Mouse (Mus musculus) splenic B cell, adult 2 months (primary cell): ENCODE data around the gene Gas7.

Experiments used
- DNase-seq: peaks from one replicate; pipeline ENCODE4 v3.0.0-alpha.2; 2011; ENCODE audit warnings: low read depth, low spot score
- H3K27me3 ChIP-seq: 2 replicates; pipeline ENCODE4 v1.6.1; 2012; ENCODE audit warnings: mild to moderate bottlenecking, low read length, moderate library complexity, mixed read lengths; ENCODE audit not compliant: control insufficient read depth, poor library complexity, insufficient read depth, severe bottlenecking
- H3K36me3 ChIP-seq: 2 replicates; pipeline ENCODE4 v1.6.1; 2012; ENCODE audit warnings: mild to moderate bottlenecking, low read length, moderate library complexity, mixed read lengths; ENCODE audit not compliant: control insufficient read depth, poor library complexity, insufficient read depth, severe bottlenecking

Gas7 gene

DNA sequence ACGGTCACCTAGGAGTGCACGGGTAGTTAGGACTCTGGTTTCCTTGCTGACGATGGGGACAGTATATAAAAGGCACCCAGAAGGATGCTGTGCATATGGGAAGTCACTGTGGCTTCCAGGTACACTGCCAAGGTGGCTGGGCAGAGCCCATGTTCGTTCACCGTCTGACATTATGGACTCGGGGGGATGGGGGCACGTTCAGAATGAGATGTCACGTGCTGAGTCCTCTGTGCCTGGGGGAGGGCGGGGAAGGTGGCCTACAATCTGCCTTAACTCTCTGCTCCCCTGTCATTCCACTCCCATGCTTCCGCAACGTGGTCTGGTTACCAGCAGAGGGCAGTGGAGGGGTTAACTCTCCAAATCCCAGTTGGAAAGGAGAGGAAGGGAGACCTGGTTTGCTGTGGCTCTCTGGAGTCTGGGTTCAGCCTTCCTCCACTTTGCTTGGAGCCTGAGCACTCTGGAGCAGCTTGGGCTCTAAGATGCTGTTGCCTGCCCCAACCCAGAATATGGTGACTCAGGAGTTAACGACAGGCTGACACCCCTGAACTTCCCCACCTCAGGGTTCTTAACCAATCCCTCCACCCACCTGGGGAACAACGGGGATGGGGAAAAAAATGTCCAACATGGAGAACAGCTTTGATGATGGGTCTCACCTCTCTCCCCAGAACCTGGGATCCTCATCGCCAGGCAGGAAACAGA, 197.1 kb downstream of the Gas7 start:
- no peak for DNase-seq
- Histone ChIP-seq H3K27me3 (no peaks in the 10 kb centered on the region), H3K36me3 (no peaks in the 10 kb centered on the region)

DNA sequence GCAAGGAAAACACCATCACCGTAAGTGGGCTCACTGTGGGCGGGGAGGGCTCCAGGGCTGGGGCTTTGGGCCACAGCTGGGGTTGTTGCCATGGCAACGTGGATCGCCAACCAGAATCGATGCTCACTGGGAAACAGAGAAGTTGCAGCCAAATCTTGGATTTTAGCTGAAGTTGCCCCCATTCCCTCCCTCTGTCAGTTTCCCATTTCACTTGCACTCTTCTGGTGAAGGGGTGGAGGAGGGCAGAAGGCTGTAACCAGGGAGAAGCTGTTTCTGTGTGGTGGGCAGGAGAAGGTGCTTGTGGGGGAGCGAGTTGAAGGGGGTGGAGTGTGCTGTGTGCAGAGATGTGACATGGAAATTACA, 197.6 kb downstream of the Gas7 start:
- no peaks in the 10 kb centered on the region for H3K27me3 ChIP-seq
- H3K36me3 ChIP-seq = no peaks in the 10 kb centered on the region
- no peak for DNase-seq

DNA sequence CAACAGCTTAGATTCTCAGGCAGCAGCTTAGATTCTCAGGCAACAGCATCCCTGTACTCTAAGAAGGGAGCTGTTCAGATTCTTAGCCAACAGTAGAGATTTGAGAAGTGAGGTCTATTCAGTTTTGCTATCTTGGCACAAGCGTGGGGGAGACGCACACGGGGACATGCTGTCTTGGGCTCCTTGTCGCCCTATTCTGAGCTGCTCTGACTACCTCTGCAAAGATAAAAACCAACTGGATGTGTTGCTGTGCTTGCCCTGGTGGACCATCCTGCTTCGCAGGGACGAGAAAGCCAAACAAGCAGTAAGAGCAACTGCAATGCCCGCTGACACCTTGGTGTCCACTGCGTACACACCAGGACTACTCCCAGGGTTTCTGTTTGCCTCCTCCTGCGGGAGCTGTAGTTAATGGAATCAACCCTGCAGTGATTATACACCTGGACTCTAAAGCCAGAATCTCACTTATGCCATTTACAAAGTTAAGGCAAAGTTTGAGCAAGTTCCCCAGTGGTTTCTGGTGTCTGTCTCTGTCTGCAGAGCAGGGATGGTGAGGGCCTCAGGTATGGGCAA, 198.4 kb downstream of the Gas7 start:
- H3K27me3 ChIP-seq = no peaks in the 10 kb centered on the region
- no peaks in the 10 kb centered on the region for H3K36me3 ChIP-seq
- no peak for DNase-seq

DNA sequence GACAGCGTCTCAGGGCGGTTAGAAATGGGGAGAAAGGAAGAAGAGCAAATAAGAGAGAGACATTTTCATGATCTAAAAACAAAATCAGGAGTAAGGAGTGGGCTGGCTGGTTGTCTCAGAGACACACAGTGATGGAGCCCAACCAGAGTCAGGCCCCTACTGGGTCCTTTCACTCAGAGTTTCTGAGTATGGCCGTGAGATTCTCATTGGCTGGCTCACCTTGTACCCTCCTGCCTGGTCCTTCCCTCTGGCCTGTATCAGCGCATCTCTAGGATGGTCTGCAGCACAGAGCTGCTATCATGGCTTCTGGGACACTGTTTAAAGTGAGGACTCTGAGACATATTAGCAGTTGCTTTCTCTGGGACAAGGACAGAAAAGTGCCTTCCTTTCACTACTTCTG, 199.3 kb downstream of the Gas7 start:
- no peak for DNase-seq
- H3K27me3 ChIP-seq = no peaks in the 10 kb centered on the region
- H3K36me3 ChIP-seq = no peaks in the 10 kb centered on the region

DNA sequence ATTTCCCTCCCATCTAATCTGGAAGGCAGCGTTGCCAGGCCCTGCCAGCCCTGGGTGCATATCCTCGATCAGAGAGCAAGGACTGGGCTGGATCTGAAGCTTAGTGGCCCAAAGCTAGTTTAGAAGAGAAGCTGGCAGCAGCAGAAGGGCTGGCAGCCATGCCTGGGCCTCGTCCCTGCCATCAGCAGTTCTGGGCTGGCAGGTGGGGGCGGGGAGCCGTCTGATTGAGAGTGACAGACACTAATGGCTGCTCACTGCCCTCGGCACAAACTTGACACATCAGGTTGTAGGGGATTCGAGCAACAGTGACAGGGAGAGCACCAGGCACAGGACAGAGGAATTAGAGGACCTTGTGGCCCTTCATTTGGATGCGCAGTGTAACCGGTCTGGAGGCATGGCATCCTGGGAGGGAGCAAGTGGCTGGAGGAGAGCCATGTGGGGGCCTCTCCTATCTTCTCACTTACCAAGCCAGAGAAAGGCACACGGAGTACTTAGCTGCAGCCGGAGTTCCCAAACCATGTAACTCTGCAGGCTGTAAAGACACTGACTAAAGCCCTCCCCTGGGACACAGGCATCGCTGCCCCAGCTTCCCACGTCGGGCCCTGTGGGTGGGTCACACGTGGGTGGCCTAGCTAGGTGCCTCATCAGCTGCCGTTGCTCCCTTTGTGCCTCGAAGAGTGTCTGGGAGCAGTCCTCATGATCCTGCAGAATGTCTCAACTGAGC, 200.2 kb downstream of the Gas7 start:
- peak; percentile 20 for DNase-seq
- no peaks in the 10 kb centered on the region for H3K27me3 ChIP-seq
- H3K36me3 ChIP-seq = no peaks in the 10 kb centered on the region

DNA sequence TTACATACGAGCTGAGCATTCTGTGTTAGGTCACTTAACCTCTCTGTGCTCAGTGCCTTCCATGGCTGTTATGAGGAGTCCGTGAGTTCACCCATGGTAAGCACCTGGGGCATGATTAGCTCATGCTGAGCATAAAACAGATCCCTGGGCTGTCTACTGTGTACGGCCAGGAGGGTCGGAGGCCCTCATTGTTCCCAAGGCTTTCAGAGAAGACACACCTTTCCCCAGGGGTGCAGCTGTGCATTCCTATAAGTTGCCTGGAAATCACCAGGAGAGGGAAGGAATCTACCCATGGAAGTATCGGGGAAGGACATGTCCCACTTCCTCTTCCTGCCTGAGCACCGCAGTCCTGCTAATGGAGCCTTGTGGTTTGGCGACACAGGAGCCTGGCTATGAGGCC, 201.1 kb downstream of the Gas7 start:
- Histone ChIP-seq H3K36me3 (no peaks in the 10 kb centered on the region), H3K27me3 (no peaks in the 10 kb centered on the region)
- DNase-seq = no peak

DNA sequence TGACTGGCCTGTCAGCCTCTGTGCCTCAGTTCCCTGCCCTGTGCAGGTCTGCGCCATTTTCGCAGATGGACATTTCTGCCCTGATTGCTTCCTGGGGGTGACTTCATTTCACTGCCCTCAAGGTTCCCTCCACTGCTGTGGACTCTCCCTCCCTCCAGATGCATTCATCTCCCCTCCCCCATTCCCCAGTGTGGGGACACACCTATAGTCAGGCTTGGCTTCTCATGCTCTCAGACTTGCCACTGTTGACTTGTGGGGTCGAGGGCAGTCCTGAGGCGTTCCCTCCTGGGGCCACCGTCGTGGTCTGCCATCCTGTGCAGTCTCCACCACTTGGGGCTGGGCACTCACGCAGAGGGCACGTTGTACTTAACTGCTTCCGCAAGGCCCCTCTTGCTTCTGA, 201.6 kb downstream of the Gas7 start:
- no peak for DNase-seq

DNA sequence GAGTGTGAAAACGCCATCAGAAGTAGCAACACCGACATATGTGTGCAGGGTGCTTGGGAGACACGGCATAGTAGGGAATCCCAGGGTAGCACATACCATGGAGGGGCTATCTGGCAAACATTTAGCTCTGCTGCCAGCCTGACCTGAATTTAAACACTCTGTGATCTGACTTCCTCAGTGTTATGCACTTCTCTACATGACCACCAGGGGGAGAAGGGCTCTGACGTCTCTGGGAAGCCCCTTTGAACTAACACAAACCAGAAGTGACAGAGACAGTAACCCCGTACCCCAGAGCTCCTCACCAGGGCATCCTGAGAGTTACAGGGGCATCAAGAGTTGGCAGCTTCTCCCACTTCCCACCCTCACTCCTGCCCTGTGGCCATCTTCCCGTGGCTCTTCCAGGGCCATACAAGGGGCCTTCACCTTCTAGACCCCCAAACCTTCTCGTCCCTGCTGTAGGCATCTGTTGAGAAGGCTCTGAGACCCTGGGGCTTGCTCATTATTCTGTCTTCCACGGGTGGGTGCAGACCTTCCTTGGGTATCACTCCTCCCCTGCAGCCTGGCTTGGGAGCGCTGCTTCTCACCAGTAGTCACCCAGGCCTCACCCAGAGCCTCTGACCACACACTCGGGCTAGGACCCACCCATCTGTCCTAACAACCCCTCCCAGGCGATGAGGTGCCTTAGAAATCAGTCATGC, 202.6 kb downstream of the Gas7 start:
- DNase-seq = peak; percentile 81
- no peaks in the 10 kb centered on the region for H3K27me3 ChIP-seq
- H3K36me3 ChIP-seq = no peaks in the 10 kb centered on the region

More for the DNA sequence above, 201.6 kb downstream of the Gas7 start:
- no peaks in the 10 kb centered on the region for H3K36me3 ChIP-seq
- no peaks in the 10 kb centered on the region for H3K27me3 ChIP-seq

DNA sequence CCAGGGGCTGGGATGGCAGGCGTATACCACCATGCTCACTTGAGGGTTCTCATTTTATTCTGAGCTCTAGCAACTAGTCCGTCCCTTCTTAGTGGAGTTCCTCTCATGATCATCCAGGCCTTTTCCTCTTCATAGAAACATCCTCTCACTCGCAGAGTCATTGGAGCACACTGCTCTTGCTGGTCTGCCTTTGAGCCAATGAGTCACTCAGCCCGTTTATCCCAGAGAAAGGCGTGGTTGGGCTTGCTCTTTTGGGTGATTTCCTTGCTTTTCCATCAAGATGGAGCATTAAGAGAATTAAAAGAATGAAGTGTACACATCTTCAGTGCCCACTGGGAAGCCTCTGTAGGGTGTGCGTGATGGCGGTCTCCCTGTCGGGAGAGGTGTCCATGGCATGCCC, 206.2 kb downstream of the Gas7 start:
- no peaks in the 10 kb centered on the region for H3K36me3 ChIP-seq
- DNase-seq = no peak
- H3K27me3 ChIP-seq = no peaks in the 10 kb centered on the region

DNA sequence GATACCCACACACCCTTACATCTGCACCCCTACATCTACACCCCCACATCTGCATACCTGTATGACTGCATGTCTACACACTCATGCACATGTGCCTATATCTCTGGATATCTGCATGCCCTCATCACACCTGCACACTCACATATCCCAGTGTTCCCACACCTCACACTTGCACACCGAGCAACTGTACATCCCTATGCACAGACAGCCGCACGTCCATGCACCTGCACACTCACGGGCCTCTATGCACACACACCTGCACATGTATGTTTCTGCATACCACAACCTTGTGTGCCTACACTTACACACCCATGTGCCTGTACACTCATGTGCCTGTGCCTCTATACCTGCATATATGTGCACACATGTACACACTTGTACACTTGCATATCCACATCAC, 208.2 kb downstream of the Gas7 start:
- DNase-seq = no peak
- Histone ChIP-seq H3K36me3 (no peaks in the 10 kb centered on the region), H3K27me3 (no peaks in the 10 kb centered on the region)

DNA sequence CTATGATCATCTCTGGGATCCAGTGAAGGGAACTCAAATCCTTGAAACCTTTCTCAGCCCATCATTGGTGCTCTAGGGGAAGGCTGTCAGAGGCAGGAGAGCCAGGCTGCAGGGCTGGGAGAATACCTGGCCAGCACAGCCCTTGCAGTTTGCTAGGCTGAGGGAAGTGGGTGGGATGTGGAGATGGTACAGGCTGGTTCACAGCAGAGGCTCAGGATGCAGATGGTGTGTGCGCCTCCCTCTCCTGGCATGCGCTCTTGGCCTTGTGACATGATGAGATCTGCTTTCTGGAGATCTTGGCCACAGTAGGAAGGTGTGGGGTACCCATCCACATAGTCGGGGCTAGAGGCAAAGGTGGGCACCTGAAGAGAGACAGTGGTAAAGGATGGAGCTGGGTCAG, 209.0 kb downstream of the Gas7 start:
- no peaks in the 10 kb centered on the region for H3K27me3 ChIP-seq
- no peak for DNase-seq
- H3K36me3 ChIP-seq = no peaks in the 10 kb centered on the region

DNA sequence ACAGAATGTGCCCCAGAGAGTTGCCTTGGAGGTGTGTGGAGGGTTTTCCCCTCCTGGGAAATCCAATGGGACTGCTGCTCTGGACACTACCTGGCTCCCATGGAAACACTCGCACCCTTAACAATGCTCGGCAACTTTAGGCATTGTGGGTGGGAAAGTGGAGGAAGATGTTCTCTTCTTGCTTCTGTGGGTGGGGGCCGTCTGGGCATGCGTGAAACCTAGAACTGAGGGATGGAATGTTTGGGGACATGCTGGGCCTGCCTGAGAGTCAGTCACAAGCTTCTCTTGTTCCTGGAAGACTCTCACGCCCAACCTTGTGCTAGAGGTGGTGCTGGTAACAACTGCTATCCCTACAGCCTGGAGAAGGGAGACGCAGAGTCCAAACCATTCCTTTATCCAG, 209.7 kb downstream of the Gas7 start:
- H3K27me3 ChIP-seq = no peaks in the 10 kb centered on the region

DNA sequence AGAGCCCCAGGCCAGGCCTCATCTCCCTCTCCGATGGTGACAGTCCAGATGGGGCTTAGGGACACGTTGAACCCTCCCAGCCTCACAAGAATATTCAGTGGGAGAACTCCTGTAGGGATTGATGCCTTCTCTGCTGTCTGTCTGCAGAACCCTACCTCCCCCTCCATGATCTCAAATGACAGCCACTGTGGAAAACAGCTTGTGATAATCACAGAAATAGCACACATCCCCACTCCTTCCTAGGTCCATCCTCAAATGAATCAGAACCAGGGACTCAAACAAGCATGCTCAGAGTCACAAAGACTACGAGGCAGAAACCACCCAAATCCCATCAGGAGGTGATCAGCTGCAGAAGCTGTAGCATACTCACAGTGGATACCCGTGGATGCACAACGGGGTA, 210.9 kb downstream of the Gas7 start:
- no peak for DNase-seq
- H3K36me3 ChIP-seq = no peaks in the 10 kb centered on the region
- H3K27me3 ChIP-seq = no peaks in the 10 kb centered on the region

More for the DNA sequence above, 209.7 kb downstream of the Gas7 start:
- DNase-seq = no peak
- no peaks in the 10 kb centered on the region for H3K36me3 ChIP-seq

DNA sequence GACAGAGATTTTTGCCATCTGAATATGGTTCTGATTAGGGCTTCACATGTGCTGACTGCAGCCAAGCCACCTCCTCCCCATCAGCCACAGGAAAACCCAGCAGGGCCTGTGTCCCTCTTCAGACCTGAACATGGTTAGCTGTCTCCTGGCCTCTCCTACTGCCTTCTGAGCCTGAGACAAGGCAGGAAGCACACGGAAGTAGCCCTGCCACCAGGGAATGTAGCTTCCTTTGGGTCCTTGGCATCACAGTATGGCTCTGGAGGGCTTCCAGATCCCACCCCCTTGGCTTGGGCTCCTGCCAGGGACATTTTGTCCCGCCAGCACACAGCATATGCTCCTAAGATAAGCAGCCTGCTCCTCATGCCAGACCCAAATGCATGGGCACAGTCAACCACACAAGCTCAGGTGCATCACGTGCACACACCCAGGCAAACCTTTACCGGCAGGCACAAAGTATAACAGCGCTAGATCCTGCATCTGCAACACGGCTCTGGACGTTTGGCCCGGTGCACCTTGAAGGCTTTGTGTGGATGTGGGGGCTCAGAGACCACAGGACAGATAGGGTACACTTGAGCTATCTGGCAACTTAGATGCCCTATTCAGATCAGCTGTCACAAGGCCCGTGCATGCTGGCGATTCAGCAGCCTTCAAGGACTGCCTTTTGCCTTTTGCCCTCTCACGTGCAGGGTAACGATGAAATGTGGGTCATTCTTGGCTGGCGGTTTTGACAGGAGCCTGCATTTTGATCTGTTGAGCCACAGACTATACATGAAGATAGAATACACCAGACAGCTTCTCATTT, 212.5 kb downstream of the Gas7 start:
- DNase-seq = no peak
- H3K27me3 ChIP-seq = no peaks in the 10 kb centered on the region
- H3K36me3 ChIP-seq = no peaks in the 10 kb centered on the region
